Mouse (Mus musculus): ENCODE results near the gene Fam214b.

DNA sequence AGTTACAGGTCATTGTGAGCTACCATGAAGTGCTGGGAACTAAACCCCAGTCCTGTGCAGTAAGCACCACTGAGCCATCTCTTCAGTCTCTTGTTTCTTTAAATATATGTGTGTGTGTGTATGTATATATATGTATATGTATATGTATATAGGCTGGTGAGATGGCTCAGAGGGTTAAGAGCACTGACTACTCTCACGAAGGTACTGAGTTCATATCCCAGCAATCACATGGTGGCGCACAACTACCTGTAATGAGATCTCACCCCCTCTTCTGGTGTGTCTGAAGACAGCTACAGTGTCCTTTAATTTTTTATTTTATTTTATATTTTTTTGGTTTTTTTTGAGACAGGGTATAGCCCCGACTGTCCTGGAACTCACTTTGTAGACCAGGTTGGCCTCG, 19.5 kb upstream of the Fam214b start:
- TF ChIP-seq HCFC1 (IDR thresholded peaks at IDR 0.05; ENCODE audit: borderline replicate concordance, insufficient read depth, low read length): no peak
- TF ChIP-seq CHD2 (IDR thresholded peaks at IDR 0.05; ENCODE audit: low read depth, low read length): no peak
- no peak for TF ChIP-seq ZC3H11A (IDR thresholded peaks at IDR 0.05; ENCODE audit: borderline replicate concordance, low read depth, low read length)
- no peak for TF ChIP-seq MAFK (IDR thresholded peaks at IDR 0.05; ENCODE audit: insufficient read depth, low read depth, low read length)
- no peak for TF ChIP-seq ZNF384 (IDR thresholded peaks at IDR 0.05; ENCODE audit: low read depth, low read length)
